Mouse (Mus musculus) retina, embryonic 14.5 days (tissue): ENCODE measurements around the gene Dkk3.
"Not testable (repeated sequence)": the region's sequence is repeated elsewhere in the genome, so short reads cannot be mapped to it uniquely, and the experiment has no call there.

Experiments
- DNase-seq: peaks from one replicate; pipeline ENCODE4 v3.0.0-alpha.2; 2015; ENCODE audit warnings: low spot score

Dkk3 gene

GRCm38 (mm10) chr7:112129851-112130250 lies 29.0 kb downstream of the Dkk3 start:
- peak; percentile 93 for DNase-seq

DNA sequence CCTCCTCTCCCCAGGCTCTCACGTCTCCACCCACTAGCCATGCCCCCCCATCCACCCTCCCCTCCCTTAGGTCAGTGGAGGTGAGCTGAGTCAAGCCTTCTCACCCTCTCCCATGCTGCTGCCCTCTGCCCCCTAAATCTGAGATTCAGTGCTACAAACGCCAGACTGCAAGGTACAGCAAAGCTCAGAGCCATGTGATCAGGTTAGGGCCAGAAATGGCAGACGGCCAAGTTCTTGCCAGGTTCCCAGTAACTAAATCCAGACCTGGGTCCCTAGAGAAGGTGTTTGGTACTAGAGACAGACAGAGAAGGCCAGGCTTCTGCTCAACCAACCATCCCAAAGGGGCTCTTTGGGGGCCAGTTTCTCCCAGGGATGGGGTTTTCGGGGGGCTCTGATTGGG lies 30.0 kb downstream of the Dkk3 start:
- no peak for DNase-seq

DNA sequence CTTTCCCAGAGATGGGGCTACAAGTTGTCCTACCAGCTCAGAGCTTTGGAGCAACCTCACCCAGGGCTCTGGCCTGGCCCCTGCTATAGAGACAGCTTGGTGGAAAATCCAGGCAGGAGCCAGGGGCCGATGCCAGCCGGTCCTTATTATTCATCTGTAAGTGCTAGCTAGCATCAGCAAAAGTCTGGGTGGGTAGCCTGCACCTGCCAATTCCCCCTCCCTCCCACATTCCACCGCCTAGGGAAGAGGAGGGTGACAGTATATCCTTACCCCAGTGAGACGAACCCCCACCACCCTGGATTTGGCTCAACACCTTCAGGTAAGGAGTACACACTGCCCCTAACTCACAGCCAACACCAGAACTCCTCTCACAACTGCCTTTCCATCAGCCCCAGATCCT lies 30.9 kb downstream of the Dkk3 start:
- DNase-seq, result no peak

DNA sequence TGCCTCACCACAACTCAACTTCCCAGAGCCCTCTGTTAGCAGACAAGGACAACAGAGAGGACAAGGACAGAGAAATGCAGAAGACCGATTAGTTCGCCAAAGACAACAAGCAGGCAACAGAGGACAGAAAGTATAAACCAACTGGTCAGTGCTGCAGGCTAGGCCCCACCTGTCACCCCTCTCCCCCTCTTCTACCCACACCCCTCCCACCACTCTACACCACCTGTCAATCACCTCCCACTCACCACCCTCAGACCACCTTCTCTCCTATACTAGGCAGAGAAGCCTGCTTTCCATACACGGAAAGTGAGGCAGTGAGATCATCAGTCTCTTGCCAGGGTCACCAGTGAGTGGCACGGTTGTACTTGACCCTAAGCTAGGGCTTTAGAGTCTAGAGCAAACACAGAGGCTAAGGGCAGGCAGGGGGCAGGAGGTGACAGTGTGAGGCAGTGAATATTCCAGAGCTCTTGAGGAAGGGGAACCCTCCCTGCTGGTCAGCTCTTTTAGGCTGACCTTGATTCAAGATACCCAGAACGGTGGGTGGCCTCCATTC lies 31.7 kb downstream of the Dkk3 start:
- no peak for DNase-seq

DNA sequence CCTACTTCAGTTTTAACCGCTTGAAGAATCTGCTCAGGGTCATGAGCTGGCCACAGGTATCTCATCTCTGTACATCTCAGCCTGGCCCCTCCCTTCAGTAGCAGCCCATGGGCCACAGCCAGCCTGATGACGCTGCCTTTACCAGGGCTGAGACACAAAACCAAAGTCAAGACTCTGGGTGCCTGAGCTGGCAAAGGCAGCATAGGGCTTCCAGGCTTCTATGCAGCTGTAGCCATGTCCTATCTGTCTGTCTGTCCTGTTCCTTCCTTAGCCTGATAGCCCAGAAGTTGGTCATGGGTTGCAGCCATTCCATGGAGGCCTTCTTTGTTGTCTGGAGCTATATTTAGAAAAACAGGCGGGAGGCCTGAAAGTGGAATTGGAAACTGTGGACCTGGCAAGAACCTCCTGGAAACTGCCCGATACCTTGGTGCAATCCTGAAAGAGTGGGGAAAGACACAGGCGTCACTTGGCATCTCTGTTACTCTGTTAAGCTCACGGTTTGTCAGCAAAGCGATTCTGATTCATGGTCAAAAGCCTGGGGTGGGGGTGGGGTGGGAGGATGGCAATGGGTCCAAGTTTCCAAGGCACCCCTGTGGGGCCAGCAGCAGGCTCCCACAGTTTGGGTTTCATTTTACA lies 33.1 kb downstream of the Dkk3 start:
- no peak for DNase-seq

GRCm38 (mm10) chr7:112123612-112124011 lies 35.2 kb downstream of the Dkk3 start:
- DNase-seq, result no peak

DNA sequence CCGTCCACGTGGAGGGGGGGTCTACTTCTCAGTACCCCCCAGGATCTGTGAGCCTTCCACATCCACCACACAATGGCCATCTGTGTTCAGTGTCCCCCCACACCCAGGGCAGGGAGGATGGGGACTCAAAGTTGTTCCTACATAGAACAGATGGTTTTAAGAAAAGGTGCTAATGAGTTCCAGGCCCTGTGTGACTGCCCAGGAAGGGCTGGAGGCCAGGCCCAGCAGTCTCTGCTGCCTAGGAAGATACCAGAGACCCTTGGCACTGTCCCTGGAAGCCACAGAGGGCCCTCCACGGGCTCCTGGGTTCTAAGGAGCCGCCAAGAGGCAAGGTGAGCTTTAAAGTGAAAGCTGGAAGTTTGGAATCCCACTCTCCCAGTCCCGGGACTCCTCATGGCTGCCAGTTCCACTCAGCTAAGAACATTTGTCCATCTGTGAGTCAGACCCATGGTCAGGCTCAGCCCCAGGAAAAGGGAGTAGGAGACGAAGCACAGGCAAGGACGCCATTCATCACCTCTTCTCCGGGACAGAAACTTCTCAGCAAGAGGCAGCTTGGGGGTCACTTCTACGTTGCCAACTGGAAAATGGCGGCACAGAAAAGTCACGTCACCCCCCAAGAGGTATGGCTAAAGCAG lies 36.9 kb downstream of the Dkk3 start:
- DNase-seq, result no peak

DNA sequence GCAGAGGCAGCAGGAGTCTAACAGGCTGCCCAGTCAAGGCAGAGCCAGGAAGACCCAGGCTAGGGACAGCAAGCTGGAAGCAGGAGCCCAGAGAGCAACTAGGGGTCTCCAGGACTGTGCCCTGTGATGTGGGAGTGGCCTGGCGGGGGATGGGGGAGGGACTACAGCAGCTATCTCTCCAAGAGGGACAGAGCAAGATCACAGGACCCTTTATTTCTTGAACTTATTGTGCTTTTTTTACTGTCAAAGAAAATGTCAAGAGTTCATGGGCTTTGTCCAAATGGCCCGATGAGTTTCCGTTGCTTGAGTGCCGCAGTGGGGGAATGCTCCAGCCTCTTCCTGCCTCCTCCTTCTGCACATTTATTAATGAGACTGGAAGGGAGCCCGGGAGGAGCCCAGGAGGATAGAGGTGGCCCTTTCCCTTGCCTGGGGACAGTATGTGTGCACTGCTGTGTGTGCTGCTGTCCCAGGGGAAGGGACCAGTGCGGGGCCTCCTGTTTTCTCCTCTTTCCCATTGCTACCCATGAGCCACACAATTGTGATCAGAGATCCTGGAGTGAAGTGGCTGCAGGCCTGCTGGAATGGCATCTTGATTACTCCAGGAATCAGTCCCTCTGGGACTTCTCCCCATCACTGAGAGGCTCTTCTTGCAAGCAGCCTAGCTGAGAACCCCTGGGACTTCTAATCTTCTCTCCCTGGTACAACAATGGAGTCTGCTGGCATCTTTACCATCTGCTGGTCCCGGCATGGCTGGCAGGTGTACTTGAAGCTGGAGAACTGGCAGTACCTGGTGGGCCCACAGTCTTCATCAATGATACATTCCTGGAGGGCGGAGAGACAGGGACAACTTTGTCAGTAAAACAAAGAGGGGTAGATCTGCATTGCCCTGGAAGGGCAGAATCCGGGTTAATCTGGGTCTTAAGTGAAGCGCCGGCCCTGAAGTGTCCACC lies 37.7 kb downstream of the Dkk3 start:
- DNase-seq, result no peak

- DNase-seq, result no peak
These were observed 39.6 kb downstream of the Dkk3 start for GRCm38 (mm10) chr7:112119248-112119647.

DNA sequence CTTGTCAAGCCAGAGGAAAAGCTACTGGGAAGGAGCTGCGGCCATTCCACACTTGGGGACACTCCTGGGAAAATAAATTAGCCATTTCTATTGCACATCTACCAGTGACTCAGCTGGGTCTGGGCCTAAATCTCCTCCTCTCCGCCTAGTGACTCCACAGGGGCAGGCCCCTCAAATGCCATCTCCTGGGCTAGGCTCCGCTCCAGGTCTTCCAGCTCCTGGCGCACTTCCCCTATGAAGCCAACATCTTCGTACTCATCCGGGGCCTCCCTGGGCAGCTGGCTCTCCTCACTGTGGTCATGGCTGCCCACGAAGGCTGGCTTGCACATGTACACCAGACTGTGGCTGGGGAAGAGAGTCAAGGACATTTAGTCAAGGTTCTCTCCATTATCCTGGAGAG lies 40.8 kb downstream of the Dkk3 start:
- no peak for DNase-seq

- no peak for DNase-seq
These were observed 41.4 kb downstream of the Dkk3 start for GRCm38 (mm10) chr7:112117501-112117900.

DNA sequence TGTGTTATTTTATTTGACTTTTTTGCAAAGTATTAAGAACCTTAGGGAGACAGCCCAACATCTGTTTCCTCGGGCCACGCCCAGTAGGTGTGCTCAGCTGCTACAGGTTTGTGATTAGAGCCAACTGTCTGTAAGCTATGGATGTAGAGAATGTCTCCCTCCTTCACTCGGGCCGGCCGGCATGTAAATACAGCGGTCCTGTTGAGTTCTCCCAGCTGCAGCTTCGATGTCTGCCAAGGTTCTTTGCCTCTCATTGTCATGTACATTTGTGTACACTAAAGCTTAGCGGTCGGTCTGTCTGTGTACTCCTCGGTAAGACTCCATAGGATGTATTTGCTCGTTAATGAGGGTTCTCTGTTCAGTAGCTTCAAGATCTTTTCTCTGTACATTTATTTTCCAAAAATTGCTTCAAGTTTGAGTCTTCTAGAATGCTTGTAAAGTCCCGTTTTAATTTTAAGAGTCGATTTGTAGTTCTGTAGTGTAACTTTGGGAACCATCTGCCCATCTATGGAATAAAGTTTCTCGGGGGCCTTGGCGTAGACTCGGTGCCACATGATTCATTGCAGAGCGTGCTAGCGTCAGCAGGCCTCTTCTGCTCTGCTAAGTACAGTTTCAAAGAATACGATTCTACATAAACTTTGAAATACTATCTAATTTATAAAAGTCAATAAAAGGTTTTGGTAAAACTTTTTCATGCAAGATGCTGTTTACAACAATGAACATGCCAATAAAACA lies 48.1 kb downstream of the Dkk3 start:
- DNase-seq, result no peak

- DNase-seq, result no peak
These were observed 50.1 kb downstream of the Dkk3 start for GRCm38 (mm10) chr7:112108757-112109156.

DNA sequence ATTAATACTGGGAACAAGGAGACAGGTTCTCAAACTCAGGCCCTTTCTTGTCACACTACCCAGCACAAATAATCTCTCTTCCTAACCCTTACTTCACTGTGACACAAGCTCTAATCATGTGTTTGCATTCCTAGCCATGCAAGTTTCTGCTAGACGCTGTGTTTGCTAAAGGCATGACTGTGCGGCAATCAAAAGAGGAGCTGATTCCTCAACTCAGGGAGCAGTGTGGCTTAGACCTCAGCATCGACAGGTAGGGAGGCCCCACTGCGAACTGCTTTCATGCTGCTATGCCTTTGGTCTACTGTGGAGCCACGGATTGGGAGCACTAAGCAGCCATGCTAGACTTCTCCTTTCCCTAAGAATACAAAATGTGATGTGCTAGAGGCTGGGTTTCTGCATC lies 55.0 kb downstream of the Dkk3 start:
- no peak for DNase-seq

DNA sequence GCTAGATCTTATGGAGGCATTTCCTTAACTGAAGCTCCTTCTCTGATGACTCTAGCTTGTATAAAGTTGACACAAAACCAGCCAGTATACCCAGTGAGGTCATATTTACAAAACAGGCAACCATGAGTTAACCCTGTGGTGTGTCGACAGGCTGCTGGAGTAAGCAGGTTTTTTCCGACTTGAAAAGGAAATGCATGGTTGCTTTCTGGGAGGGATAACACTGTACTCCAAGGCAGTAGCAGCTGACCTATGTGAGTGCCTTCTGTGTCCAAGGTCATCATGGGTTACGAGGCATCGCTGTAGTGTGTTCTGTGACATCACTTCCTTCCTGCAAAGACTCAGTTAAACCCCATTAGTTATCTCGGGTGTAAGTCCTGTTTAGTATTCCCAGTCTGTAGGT lies 55.9 kb downstream of the Dkk3 start:
- no peak for DNase-seq

GRCm38 (mm10) chr7:112100887-112101286 lies 58.0 kb downstream of the Dkk3 start:
- no peak for DNase-seq

GRCm38 (mm10) chr7:112094923-112095322 lies 63.9 kb downstream of the Dkk3 start:
- not testable (repeated sequence) for DNase-seq

DNA sequence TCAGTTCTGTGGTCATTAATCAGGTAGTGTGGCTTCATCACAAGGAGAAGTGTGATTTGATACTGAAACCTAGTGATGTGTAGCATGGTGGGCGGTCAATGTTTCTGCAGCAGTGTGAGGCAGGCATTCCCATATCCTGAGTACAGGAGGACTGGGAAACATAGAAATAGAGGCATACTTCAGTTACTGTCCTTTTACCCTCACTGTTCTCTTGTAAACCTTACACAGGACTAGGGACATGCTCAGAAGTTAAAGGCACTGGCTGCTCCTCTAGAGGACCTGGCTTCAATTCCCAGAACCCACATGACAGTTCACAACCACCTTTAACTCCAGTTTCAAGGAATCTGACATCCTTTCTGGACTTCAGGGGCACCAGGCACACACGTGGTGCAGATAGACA lies 72.7 kb downstream of the Dkk3 start:
- DNase-seq, result no peak

DNA sequence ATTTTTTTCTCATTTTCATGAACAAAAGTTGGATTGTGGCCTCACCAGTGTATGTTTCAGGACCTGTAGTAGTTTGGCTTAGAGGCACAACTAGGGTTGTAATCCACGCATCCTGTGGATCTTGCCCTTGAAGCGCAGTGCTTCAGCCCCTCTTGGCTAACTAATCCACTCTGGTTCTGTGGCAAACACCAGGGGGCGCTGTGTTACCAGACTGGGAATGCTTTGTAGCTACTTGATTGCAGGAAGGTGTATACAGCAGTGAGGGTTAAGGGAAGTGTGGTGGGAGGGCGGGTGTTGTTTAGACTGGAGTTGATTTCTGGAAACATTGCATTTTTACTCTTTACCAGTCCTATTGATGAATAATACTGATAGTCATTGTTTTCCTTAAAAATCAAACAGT lies 73.8 kb downstream of the Dkk3 start:
- peak; percentile 94 for DNase-seq

- no peak for DNase-seq
These were observed 74.6 kb downstream of the Dkk3 start for GRCm38 (mm10) chr7:112084222-112084621.

DNA sequence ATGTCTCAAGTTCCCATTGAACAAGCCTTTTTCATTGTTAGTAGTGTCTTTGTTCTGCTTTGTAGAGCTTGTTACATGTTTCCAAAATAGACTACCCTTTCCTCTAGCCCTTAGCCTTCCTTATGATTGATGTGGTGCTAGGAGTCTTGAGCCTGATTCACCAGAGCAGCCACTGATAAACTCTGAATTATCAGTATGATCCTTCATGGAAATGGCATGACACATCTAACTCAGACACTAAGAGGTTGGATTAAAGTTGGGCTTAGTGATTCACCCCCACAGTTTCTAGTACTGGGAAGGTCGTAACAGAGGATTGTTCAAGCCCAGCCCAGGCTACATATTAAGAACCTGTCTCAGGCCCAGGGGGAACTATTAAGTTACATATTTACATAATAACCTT lies 76.2 kb downstream of the Dkk3 start:
- no peak for DNase-seq

DNA sequence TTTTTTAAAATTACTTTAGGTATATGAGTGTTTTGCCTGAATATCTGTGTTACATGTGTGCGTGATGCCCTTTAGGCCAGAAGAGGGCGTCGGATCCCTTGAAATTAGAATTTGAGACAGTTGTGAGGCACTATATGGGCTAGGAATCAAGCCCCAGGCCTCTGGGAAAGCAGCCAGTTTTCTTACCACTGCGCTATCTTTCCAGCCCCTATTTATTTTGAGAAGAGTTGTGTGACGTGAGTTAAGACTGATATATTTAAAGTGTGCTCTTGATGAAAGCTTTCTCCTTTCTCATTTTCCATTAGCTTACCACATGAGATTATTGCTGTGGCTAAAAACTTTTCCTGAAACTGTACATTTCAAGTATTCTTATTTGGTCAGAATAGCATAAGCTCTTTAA lies 84.0 kb downstream of the Dkk3 start:
- no peak for DNase-seq
